Mouse (Mus musculus): Measurements from ENCODE around the gene Cpne9. TPM values are rescaled to one million over a fixed set of nuclear protein-coding genes. Genes with fewer than 3 reads are reported as not detected.

Cpne9 gene
- 0.05 TPM in 1 of 2 replicates, not detected in the other for polyA plus RNA-seq (2016; fragmentation: Nextera tagmentation; extraction: Ambion mirVana)

DNA sequence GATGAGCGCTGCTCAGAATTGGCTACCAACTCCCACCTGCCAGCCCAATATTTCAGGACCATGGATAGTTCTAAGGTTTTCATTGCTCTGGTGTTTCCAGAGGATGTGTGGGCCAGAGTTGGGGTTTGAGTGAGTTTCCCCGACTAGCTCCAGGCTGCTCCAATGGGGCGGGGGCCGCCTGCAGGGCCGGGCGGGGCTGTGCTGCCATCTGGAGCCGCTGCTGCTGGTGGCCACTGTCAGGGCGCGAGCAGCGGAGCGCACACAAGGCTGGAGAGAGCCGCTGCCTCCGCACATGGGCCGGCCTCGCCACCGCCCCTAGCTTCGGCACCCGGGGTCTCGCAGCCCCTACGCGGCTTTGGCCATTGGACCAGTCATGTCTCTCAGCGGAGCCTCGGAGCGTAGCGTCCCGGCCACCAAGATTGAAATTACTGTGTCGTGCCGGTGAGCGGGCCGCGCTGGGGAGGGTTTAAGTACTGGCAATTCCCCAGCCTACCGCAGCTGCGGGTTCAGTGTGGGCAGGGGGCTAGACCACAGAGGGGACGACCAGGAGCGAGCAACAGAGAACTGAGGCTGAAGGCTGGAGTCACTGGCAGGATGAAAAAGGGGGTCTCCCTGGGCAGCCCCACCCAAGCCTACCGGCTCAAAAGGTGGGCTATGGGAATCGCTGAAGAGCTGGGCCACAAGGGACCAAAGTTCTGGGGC is at the start of gene Cpne9:
Gene Cpne9, plus strand, starts transcription at position 207 of the 702 bp plus-strand sequence.
- Histone ChIP-seq H3K36me3 (peaks cover 3% of the 10 kb centered on the region; the same call in 1 of the 2 replicates), H3K27me3 (ENCODE audit: insufficient read depth, poor library complexity, severe bottlenecking) (peaks cover 50% of the 10 kb centered on the region), H3K27ac (no peak within 1 kb of the TSS), H3K4me3 (peak within 1 kb of the TSS; percentile 42), H3K9me3 (no peaks in the 10 kb centered on the region), H3K4me1 (peaks cover 19% of the 10 kb centered on the region)
- WGBS = 2% methylated on average over 37 of the region's 37 CpGs
- DNase-seq (ENCODE audit: low spot score) = peak; percentile 79

DNA sequence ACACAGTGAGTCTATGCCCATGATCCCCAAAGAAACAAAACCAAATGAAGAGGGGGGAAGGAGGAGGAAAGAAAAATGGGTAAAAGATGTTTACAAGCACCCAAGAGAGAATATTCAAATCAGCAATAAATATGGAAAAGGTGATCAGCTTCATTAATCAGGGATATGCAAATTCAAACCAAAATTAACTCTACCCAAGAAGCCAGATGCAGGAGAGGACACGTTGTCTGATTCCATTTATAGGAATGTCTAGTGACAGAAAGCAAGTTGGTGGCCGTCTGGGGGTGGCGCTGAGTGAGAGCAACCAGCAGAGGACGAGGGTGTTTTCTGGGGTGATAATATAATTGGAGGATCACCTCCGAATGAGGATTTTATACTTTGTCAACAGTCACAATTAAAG is 47.0 kb upstream of the Cpne9 start:
- 60% methylated on average over 5 of the region's 5 CpGs for WGBS
- Histone ChIP-seq H3K27ac (no peak overlapping the region), H3K27me3 (ENCODE audit: insufficient read depth, poor library complexity, severe bottlenecking) (no peaks in the 10 kb centered on the region), H3K9me3 (no peaks in the 10 kb centered on the region), H3K4me1 (peaks cover 15% of the 10 kb centered on the region), H3K4me3 (no peak overlapping the region), H3K36me3 (peaks cover 2% of the 10 kb centered on the region)
- DNase-seq (ENCODE audit: low spot score) = no peak

DNA sequence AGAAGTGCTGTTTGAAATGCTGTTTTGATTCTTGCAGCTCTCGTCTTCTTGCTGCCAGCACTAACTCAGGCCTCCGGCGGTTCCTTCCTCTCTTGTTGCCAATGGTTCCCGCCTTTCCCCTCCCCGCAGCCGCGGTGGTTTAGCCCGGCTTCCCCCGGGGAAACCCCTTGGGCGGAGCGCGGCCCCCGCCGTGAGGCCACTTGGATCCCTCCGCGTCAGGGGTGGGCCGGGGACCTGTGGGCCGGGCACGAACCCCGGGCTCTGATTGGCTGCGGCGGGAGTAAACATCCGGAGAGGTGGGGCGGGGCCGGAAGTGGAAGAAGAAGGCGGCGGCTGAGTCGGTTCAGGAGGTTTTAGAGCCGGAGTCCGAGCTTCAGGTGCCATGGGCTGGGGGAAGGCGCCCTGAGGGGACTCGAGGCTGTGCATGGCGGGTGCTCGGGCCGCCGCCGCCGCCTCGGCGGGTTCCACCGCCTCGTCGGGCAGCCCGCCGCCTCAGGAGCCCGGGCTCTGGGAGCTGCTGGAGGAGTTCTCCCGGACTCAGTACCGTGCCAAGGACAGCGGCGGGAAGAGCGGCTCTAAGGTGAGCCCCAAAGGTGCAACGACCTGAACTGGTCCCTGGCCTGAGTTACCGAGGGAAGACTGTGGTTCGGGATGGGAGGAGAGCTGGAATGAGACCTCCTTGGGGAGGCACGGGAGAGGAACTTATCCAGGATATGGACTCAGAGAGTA is 44.4 kb upstream of the Cpne9 start, which contains the start of gene Mtmr14:
Gene Mtmr14, plus strand, starts transcription at position 302 of the 729 bp plus-strand sequence.
- WGBS = under 1% methylated on average over 54 of the region's 55 CpGs
- Histone ChIP-seq H3K4me3 (peak within 1 kb of the TSS; percentile 100), H3K27me3 (ENCODE audit: insufficient read depth, poor library complexity, severe bottlenecking) (no peaks in the 10 kb centered on the region), H3K27ac (peak within 1 kb of the TSS; percentile 86), H3K4me1 (peaks cover 15% of the 10 kb centered on the region), H3K36me3 (peaks cover 15% of the 10 kb centered on the region), H3K9me3 (no peaks in the 10 kb centered on the region)
- peak; percentile 99 for DNase-seq (ENCODE audit: low spot score)

DNA sequence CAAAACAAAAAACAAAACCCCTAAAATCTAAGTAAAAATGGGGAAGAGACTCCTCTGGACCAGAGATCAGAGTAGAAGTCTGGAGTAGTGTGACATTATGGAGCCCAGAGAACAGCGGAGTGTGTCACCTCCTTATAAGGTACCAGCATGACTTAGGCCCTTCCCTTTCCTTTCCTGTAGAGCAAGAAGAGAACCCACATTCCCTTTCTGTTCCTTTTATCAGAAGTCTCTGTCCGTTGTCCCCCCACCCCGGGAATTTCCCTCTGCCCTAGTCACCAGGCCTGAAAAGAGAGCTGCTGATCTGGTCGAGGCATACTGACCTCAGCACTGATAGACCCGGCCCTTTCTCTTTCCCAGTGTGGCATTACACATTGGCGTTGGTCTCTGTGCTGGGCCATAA is 43.7 kb upstream of the Cpne9 start:
- peak overlapping the region; percentile 100 for H3K4me3 ChIP-seq
- no peaks in the 10 kb centered on the region for H3K27me3 ChIP-seq (ENCODE audit: insufficient read depth, poor library complexity, severe bottlenecking)
- no peak for DNase-seq (ENCODE audit: low spot score)
- 22% methylated on average over 6 of the region's 6 CpGs for WGBS
- peaks cover 15% of the 10 kb centered on the region for H3K4me1 ChIP-seq
- H3K9me3 ChIP-seq = no peaks in the 10 kb centered on the region
- peak overlapping the region; percentile 86 for H3K27ac ChIP-seq
- H3K36me3 ChIP-seq = peaks cover 17% of the 10 kb centered on the region

DNA sequence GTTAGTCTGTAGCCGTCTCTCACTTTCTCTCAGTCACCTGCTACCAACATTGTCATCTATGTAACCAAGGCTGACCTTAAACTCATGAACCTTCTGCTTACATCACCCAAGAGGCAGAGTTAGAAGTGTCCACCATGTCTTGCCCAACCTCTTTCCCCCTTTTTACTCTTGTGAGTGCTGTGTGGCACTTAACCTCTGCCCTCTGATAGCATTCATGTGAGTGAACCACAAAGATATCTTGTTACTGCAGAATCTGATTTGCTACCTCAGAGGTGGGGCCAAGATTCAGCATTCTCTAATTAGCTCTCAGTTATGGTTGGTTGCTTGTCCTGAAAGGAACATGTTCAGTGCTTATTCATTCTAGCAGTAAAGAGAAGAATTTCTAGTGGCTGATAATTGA is 39.4 kb upstream of the Cpne9 start:
- H3K9me3 ChIP-seq = no peaks in the 10 kb centered on the region
- H3K36me3 ChIP-seq = peaks cover 21% of the 10 kb centered on the region
- 80% methylated on average over 1 of the region's 1 CpGs for WGBS
- H3K27me3 ChIP-seq (ENCODE audit: insufficient read depth, poor library complexity, severe bottlenecking) = no peaks in the 10 kb centered on the region
- no peak for DNase-seq (ENCODE audit: low spot score)
- H3K27ac ChIP-seq = no peak overlapping the region
- H3K4me1 ChIP-seq = peaks cover 15% of the 10 kb centered on the region
- H3K4me3 ChIP-seq = no peak overlapping the region

DNA sequence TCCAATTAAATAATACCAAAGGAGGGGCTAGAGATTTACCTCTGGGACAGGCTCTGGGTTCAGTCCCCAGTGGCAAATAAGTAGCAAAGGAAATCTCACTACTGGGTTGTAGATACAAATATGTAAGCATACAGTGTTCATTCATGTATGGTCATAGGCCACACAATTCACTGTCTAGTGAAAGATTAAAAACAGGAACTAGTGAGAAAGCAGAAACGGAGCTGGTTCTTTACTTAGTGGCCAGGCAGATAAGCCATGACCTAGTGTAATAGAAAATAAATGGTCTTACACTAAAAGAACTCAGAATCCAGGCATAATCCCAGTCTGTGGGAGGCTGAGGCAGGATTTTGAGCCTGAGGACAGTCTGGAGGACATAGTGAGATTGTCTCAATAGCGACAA is 36.5 kb upstream of the Cpne9 start:
- H3K9me3 ChIP-seq = no peaks in the 10 kb centered on the region

DNA sequence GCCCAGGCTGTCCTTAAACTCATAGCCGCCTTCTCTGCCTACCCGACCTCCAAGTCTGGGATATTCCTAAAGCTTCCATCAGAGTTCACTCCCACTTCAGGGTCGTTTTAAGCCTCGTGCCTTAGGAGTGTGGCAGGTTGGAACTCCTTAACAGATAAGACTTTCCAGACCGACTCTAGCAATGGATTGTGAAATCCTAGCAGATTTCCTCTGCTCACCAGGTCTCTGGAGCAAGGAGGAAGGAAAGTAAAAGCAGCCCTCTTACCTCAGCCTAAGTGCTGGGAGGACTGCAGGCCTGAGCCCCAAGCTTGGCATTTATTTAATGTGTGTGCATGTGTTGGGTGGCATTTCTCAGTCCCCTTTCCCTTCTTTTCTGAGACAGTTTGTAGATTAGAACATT is 31.3 kb upstream of the Cpne9 start:
- WGBS = 70% methylated on average over 5 of the region's 5 CpGs
- H3K27me3 ChIP-seq (ENCODE audit: insufficient read depth, poor library complexity, severe bottlenecking) = no peaks in the 10 kb centered on the region
- no peaks in the 10 kb centered on the region for H3K4me1 ChIP-seq
- no peak overlapping the region for H3K4me3 ChIP-seq
- DNase-seq (ENCODE audit: low spot score) = no peak
- H3K27ac ChIP-seq = no peak overlapping the region
- H3K9me3 ChIP-seq = no peaks in the 10 kb centered on the region
- peaks cover 50% of the 10 kb centered on the region for H3K36me3 ChIP-seq

More for the DNA sequence above, 36.5 kb upstream of the Cpne9 start:
- WGBS = 83% methylated on average over 2 of the region's 2 CpGs
- Histone ChIP-seq H3K4me3 (no peak overlapping the region), H3K27ac (no peak overlapping the region), H3K4me1 (no peaks in the 10 kb centered on the region), H3K36me3 (peaks cover 28% of the 10 kb centered on the region), H3K27me3 (ENCODE audit: insufficient read depth, poor library complexity, severe bottlenecking) (no peaks in the 10 kb centered on the region)
- DNase-seq (ENCODE audit: low spot score) = no peak

DNA sequence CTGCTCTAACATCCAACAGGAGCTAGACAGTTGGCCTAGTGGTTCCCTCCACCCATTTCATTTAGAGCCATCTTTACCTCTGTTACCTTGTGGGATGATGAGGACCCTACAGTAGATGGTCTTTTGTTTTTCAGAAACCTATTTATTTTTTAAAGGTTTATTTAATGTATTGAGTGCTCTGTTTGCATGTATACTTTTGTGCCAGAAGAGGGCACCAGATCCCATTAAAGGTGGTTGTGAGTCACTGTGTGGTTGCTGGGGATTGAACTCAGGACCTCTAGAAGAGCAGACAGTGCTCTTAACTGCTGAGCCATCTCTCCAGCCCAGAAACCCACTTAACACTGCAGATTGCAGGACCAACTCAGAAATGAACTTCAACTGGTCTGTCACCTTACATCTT is 30.2 kb upstream of the Cpne9 start:
- peaks cover 59% of the 10 kb centered on the region for H3K36me3 ChIP-seq
- no peak for DNase-seq (ENCODE audit: low spot score)
- H3K27ac ChIP-seq = no peak overlapping the region
- no peaks in the 10 kb centered on the region for H3K9me3 ChIP-seq
- no peaks in the 10 kb centered on the region for H3K4me1 ChIP-seq
- H3K27me3 ChIP-seq (ENCODE audit: insufficient read depth, poor library complexity, severe bottlenecking) = no peaks in the 10 kb centered on the region
- H3K4me3 ChIP-seq = no peak overlapping the region

DNA sequence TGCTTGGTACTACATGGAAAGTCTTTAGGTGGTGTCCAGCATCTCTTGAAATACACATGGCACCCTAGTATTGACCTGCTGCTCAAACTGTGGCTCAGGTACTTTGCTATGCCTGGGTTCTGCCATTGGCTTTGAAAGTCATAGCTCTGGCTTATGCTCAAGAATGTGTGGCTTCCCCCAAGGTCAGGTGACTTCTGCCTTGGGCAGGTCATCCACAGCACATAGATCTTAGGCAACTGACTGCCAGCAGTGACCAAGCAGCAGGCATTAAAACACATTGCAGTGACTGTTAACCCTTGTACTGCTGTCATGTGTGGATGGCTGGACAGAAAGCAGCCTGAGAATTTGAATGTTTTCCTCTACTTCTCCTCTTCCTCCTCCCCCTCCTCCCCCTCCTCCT is 27.2 kb upstream of the Cpne9 start:
- Histone ChIP-seq H3K4me1 (no peaks in the 10 kb centered on the region), H3K27me3 (ENCODE audit: insufficient read depth, poor library complexity, severe bottlenecking) (no peaks in the 10 kb centered on the region), H3K9me3 (no peaks in the 10 kb centered on the region), H3K36me3 (peaks cover 77% of the 10 kb centered on the region), H3K4me3 (no peak overlapping the region), H3K27ac (no peak overlapping the region)
- DNase-seq (ENCODE audit: low spot score) = no peak

DNA sequence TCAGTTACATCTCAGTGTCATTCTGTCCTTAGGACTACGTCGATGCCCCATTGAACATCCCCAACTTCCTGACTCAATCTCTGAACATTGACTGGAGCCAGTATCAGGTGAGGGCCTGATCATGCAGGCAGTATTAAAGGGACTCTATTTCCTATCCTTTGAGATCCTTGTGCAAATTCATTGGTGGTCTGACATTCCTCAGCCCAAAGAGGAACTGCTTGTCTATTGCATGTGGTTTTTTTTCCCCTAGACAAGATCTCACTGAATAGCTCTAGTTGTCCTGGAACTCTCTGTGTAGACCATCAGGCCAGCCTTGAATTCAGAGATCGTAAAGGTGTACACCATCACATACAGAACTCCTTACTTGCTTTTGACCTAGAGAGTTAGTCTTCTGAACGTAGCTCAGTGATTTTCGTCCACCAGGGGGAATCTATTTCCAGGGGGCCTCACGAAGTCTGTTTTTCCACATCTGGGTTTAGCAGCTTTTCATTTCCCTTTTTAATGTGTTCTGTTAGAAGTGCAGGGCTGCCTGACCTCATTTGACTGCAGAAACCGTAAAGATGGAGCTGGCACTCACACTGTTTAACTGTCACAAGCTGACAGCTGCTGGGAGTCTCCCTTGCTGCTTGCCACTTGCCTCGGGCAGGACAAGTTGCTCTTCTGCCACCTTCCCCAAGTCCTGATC is 20.8 kb upstream of the Cpne9 start:
- WGBS = 83% methylated on average over 8 of the region's 8 CpGs
- peaks cover 85% of the 10 kb centered on the region for H3K36me3 ChIP-seq
- H3K4me1 ChIP-seq = no peaks in the 10 kb centered on the region
- H3K4me3 ChIP-seq = no peak overlapping the region
- DNase-seq (ENCODE audit: low spot score) = no peak
- no peak overlapping the region for H3K27ac ChIP-seq
- H3K27me3 ChIP-seq (ENCODE audit: insufficient read depth, poor library complexity, severe bottlenecking) = no peaks in the 10 kb centered on the region
- H3K9me3 ChIP-seq = no peaks in the 10 kb centered on the region

DNA sequence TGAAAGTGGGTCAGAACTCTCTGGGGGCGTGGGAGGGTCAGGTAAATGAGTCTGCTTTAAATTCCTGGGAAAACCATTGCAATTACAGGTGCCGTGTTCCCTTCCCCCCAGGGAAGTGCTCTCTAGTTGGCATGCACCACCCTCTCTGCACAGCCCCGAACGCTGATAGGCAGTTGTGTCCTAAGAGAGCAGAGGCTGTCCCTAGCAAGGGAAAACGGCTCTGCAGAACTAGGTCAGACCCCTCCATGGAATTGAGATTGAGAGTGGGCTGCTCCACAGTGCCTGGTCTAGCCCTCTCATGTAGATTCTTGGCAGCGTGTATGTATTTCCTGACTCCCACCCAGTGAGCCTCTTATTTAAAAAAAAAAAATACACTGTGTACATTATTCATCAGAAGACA is 18.6 kb upstream of the Cpne9 start:
- WGBS = 78% methylated on average over 6 of the region's 6 CpGs
- peaks cover 85% of the 10 kb centered on the region for H3K36me3 ChIP-seq

DNA sequence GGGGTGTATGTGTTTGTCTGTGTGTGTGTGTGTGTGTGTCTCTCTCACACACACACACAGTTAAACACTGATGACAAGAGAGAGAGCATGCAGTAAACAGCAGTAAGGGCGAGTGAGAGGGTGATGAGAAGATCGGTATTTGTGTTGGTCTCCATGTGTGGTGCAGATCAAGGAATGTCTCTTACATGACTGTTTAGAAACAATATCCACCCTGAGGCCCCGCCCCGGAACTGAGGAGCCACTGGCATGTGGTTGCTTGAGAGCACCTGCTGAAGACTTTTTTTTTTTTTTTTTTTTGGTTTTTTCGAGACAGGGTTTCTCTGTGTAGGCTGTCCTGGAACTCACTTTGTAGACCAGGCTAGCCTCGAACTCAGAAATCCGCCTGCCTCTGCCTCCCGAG is 17.7 kb upstream of the Cpne9 start:
- DNase-seq (ENCODE audit: low spot score) = no peak
- Histone ChIP-seq H3K4me3 (no peak overlapping the region), H3K4me1 (peaks cover 12% of the 10 kb centered on the region; the same call in 1 of the 2 replicates), H3K36me3 (peaks cover 88% of the 10 kb centered on the region), H3K27ac (no peak overlapping the region), H3K27me3 (ENCODE audit: insufficient read depth, poor library complexity, severe bottlenecking) (no peaks in the 10 kb centered on the region), H3K9me3 (no peaks in the 10 kb centered on the region)
- WGBS = 85% methylated on average over 8 of the region's 8 CpGs

More for the DNA sequence above, 18.6 kb upstream of the Cpne9 start:
- Histone ChIP-seq H3K9me3 (no peaks in the 10 kb centered on the region), H3K27me3 (ENCODE audit: insufficient read depth, poor library complexity, severe bottlenecking) (no peaks in the 10 kb centered on the region), H3K4me3 (no peak overlapping the region), H3K4me1 (peaks cover 12% of the 10 kb centered on the region; the same call in 1 of the 2 replicates), H3K27ac (no peak overlapping the region)
- DNase-seq (ENCODE audit: low spot score) = no peak
